Mouse (Mus musculus): ENCODE data around the gene Tln1. TPM values are rescaled to one million over a fixed set of nuclear protein-coding genes. Genes with fewer than 3 reads are reported as not detected.
A peak's percentile ranks its signal among the peaks of the same experiment; 100 is the strongest.
"Not testable (repeated sequence)": the region's sequence is repeated elsewhere in the genome, so short reads cannot be mapped to it uniquely, and the experiment has no call there.

Gene Tln1
- 40.6 and 42.1 TPM in 2 replicates for polyA plus RNA-seq (2014; fragmentation: Nextera tagmentation; extraction: Ambion mirVana)

GRCm38 (mm10) chr4:43561997-43562768 is at the start of gene Tln1, which contains the start of gene Creb3:
Gene Tln1 (minus strand): TSS chr4:43562691.
Gene Creb3 (plus strand): TSS chr4:43562332.
- Histone ChIP-seq H3K4me1 (ENCODE audit: control insufficient read depth, insufficient read depth, low read length) (peaks cover 15% of the 10 kb centered on the region), H3K27ac (replicated peaks; ENCODE audit: low read depth, low read length) (peak within 1 kb of the TSS; percentile 98), H3K4me3 (ENCODE audit: low read depth, low read length) (peak within 1 kb of the TSS; percentile 91), H3K36me3 (replicated peaks; ENCODE audit: control insufficient read depth, insufficient read depth, low read depth, low read length) (peaks cover 6% of the 10 kb centered on the region; the same call in 1 of the 2 replicates), H3K9ac (replicated peaks; ENCODE audit: low read length) (peak within 1 kb of the TSS; percentile 95), H3K27me3 (ENCODE audit: control insufficient read depth, insufficient read depth, low read length) (no peaks in the 10 kb centered on the region), H3K9me3 (replicated peaks; ENCODE audit: control insufficient read depth, low read length) (no peaks in the 10 kb centered on the region), H3K4me2 (ENCODE audit: low read depth, low read length) (peak within 1 kb of the TSS; percentile 79)
- under 1% methylated on average over 60 of the region's 62 CpGs for WGBS
- peak; percentile 91 for ATAC-seq (replicated peaks; ENCODE audit: insufficient number of reproducible peaks, low FRiP score, low TSS enrichment, low read depth)
- peak; percentile 98 for DNase-seq (ENCODE audit: low spot score)

GRCm38 (mm10) chr4:43604751-43605685 is 42.5 kb upstream of the Tln1 start:
- Histone ChIP-seq H3K4me3 (ENCODE audit: low read depth, low read length) (no peak overlapping the region), H3K27ac (replicated peaks; ENCODE audit: low read depth, low read length) (no peak overlapping the region), H3K27me3 (ENCODE audit: control insufficient read depth, insufficient read depth, low read length) (no peaks in the 10 kb centered on the region), H3K36me3 (replicated peaks; ENCODE audit: control insufficient read depth, insufficient read depth, low read depth, low read length) (no peaks in the 10 kb centered on the region), H3K9ac (replicated peaks; ENCODE audit: low read length) (no peak overlapping the region), H3K9me3 (replicated peaks; ENCODE audit: control insufficient read depth, low read length) (no peaks in the 10 kb centered on the region), H3K4me2 (ENCODE audit: low read depth, low read length) (no peak overlapping the region), H3K4me1 (ENCODE audit: control insufficient read depth, insufficient read depth, low read length) (no peaks in the 10 kb centered on the region)
- ATAC-seq (replicated peaks; ENCODE audit: insufficient number of reproducible peaks, low FRiP score, low TSS enrichment, low read depth) (no peak), DNase-seq (ENCODE audit: low spot score) (no peak)
- 80% methylated on average over 9 of the region's 9 CpGs for WGBS

GRCm38 (mm10) chr4:43604099-43604498 is 41.6 kb upstream of the Tln1 start:
- H3K4me2 ChIP-seq (ENCODE audit: low read depth, low read length): no peak overlapping the region
- ATAC-seq (replicated peaks; ENCODE audit: insufficient number of reproducible peaks, low FRiP score, low TSS enrichment, low read depth): no peak
- no peaks in the 10 kb centered on the region for H3K4me1 ChIP-seq (ENCODE audit: control insufficient read depth, insufficient read depth, low read length)
- no peak for DNase-seq (ENCODE audit: low spot score)
- H3K4me3 ChIP-seq (ENCODE audit: low read depth, low read length): no peak overlapping the region
- H3K27me3 ChIP-seq (ENCODE audit: control insufficient read depth, insufficient read depth, low read length): no peaks in the 10 kb centered on the region
- 80% methylated on average over 3 of the region's 3 CpGs for WGBS
- no peak overlapping the region for H3K27ac ChIP-seq (replicated peaks; ENCODE audit: low read depth, low read length)
- no peak overlapping the region for H3K9ac ChIP-seq (replicated peaks; ENCODE audit: low read length)
- no peaks in the 10 kb centered on the region for H3K36me3 ChIP-seq (replicated peaks; ENCODE audit: control insufficient read depth, insufficient read depth, low read depth, low read length)
- H3K9me3 ChIP-seq (replicated peaks; ENCODE audit: control insufficient read depth, low read length): no peaks in the 10 kb centered on the region

- Histone ChIP-seq H3K36me3 (replicated peaks; ENCODE audit: control insufficient read depth, insufficient read depth, low read depth, low read length) (no peaks in the 10 kb centered on the region), H3K27me3 (ENCODE audit: control insufficient read depth, insufficient read depth, low read length) (no peaks in the 10 kb centered on the region), H3K27ac (replicated peaks; ENCODE audit: low read depth, low read length) (no peak overlapping the region), H3K9ac (replicated peaks; ENCODE audit: low read length) (no peak overlapping the region), H3K4me3 (ENCODE audit: low read depth, low read length) (no peak overlapping the region), H3K9me3 (replicated peaks; ENCODE audit: control insufficient read depth, low read length) (no peaks in the 10 kb centered on the region), H3K4me2 (ENCODE audit: low read depth, low read length) (no peak overlapping the region), H3K4me1 (ENCODE audit: control insufficient read depth, insufficient read depth, low read length) (no peaks in the 10 kb centered on the region)
- DNase-seq (ENCODE audit: low spot score): no peak
- no peak for ATAC-seq (replicated peaks; ENCODE audit: insufficient number of reproducible peaks, low FRiP score, low TSS enrichment, low read depth)
- 82% methylated on average over 9 of the region's 9 CpGs for WGBS
Measured at GRCm38 (mm10) chr4:43600195-43600934, 37.9 kb upstream of the Tln1 start.

GRCm38 (mm10) chr4:43598650-43599380 is 36.3 kb upstream of the Tln1 start:
- Histone ChIP-seq H3K9me3 (replicated peaks; ENCODE audit: control insufficient read depth, low read length) (no peaks in the 10 kb centered on the region), H3K27me3 (ENCODE audit: control insufficient read depth, insufficient read depth, low read length) (no peaks in the 10 kb centered on the region)
- DNase-seq (ENCODE audit: low spot score): no peak

GRCm38 (mm10) chr4:43598200-43598599 is 35.7 kb upstream of the Tln1 start:
- H3K4me1 ChIP-seq (ENCODE audit: control insufficient read depth, insufficient read depth, low read length): no peaks in the 10 kb centered on the region
- 83% methylated on average over 4 of the region's 4 CpGs for WGBS
- ATAC-seq (replicated peaks; ENCODE audit: insufficient number of reproducible peaks, low FRiP score, low TSS enrichment, low read depth) (no peak), DNase-seq (ENCODE audit: low spot score) (no peak)
- H3K27me3 ChIP-seq (ENCODE audit: control insufficient read depth, insufficient read depth, low read length): no peaks in the 10 kb centered on the region
- H3K4me2 ChIP-seq (ENCODE audit: low read depth, low read length): no peak overlapping the region
- no peak overlapping the region for H3K27ac ChIP-seq (replicated peaks; ENCODE audit: low read depth, low read length)
- no peak overlapping the region for H3K9ac ChIP-seq (replicated peaks; ENCODE audit: low read length)
- H3K36me3 ChIP-seq (replicated peaks; ENCODE audit: control insufficient read depth, insufficient read depth, low read depth, low read length): no peaks in the 10 kb centered on the region
- no peak overlapping the region for H3K4me3 ChIP-seq (ENCODE audit: low read depth, low read length)
- H3K9me3 ChIP-seq (replicated peaks; ENCODE audit: control insufficient read depth, low read length): no peaks in the 10 kb centered on the region

More at GRCm38 (mm10) chr4:43598650-43599380, 36.3 kb upstream of the Tln1 start:
- no peak for ATAC-seq (replicated peaks; ENCODE audit: insufficient number of reproducible peaks, low FRiP score, low TSS enrichment, low read depth)
- Histone ChIP-seq H3K36me3 (replicated peaks; ENCODE audit: control insufficient read depth, insufficient read depth, low read depth, low read length) (no peaks in the 10 kb centered on the region), H3K4me2 (ENCODE audit: low read depth, low read length) (no peak overlapping the region), H3K4me3 (ENCODE audit: low read depth, low read length) (no peak overlapping the region), H3K9ac (replicated peaks; ENCODE audit: low read length) (no peak overlapping the region), H3K4me1 (ENCODE audit: control insufficient read depth, insufficient read depth, low read length) (no peaks in the 10 kb centered on the region), H3K27ac (replicated peaks; ENCODE audit: low read depth, low read length) (no peak overlapping the region)
- 85% methylated on average over 7 of the region's 7 CpGs for WGBS

- H3K9ac ChIP-seq (replicated peaks; ENCODE audit: low read length); H3K36me3 ChIP-seq (replicated peaks; ENCODE audit: control insufficient read depth, insufficient read depth, low read depth, low read length); H3K4me2 ChIP-seq (ENCODE audit: low read depth, low read length); H3K27ac ChIP-seq (replicated peaks; ENCODE audit: low read depth, low read length); H3K4me3 ChIP-seq (ENCODE audit: low read depth, low read length); ATAC-seq (replicated peaks; ENCODE audit: insufficient number of reproducible peaks, low FRiP score, low TSS enrichment, low read depth); H3K27me3 ChIP-seq (ENCODE audit: control insufficient read depth, insufficient read depth, low read length); H3K4me1 ChIP-seq (ENCODE audit: control insufficient read depth, insufficient read depth, low read length); H3K9me3 ChIP-seq (replicated peaks; ENCODE audit: control insufficient read depth, low read length); DNase-seq (ENCODE audit: low spot score): not testable (repeated sequence)
- WGBS: 70% methylated on average over 2 of the region's 2 CpGs
Measured at GRCm38 (mm10) chr4:43596597-43596996, 34.1 kb upstream of the Tln1 start.
